11 mouse cellular contexts compared by ENCODE assay signal in genomic region chr12:54264893-54265835, GRCm38 (mm10).
A peak's percentile ranks its signal among the peaks of the same experiment; 100 is the strongest.
DNase-seq lines count a peak whose midpoint lies in the region; ATAC-seq and TF ChIP-seq lines count a peak whose summit lies in the region.
"Had no signal": no experiment of that assay in that cellular context is flagged by ENCODE, and none has a peak within 500 bp of the region (broad histone marks: within the 10 kb centered on the region; RNA-seq: fewer than 3 reads in every experiment).

No protein-coding gene starts in this region.

- H3K9me3 ChIP-seq in hindbrain, embryonic 16.5 days (ENCODE audit: control insufficient read depth, low read length): no peaks in the 10 kb centered on the region
- H3K9me3 ChIP-seq in hindbrain, embryonic 11.5 days (ENCODE audit: control insufficient read depth, low read length): no peaks in the 10 kb centered on the region
- no peaks in the 10 kb centered on the region for H3K9me3 ChIP-seq in midbrain, postnatal 0 days (ENCODE audit: low read length)
- H3K9me3 ChIP-seq in midbrain, embryonic 15.5 days: no peaks in the 10 kb centered on the region
- H3K9me3 ChIP-seq in forebrain, postnatal 0 days (ENCODE audit: low read length): no peaks in the 10 kb centered on the region
- H3K9me3 ChIP-seq in stomach, postnatal 0 days (ENCODE audit: control insufficient read depth, low read length): no peaks in the 10 kb centered on the region
- H3K9me3 ChIP-seq: limb, embryonic 13.5 days had no signal

- peak; percentile 30; the same call in 1 of the 2 replicates for ATAC-seq in hindbrain, embryonic 16.5 days
- ATAC-seq in hindbrain, embryonic 11.5 days (ENCODE audit: low FRiP score): no peak
- ATAC-seq in midbrain, postnatal 0 days (ENCODE audit: low FRiP score): no peak
- no peak for ATAC-seq in midbrain, embryonic 15.5 days (replicated peaks)
- ATAC-seq in forebrain, postnatal 0 days: peak; percentile 88
- no peak for ATAC-seq in stomach, postnatal 0 days (ENCODE audit: low FRiP score, low TSS enrichment)
- ATAC-seq: hindbrain, postnatal 0 days had no signal

- H3K9ac ChIP-seq in hindbrain, embryonic 16.5 days (ENCODE audit: low read depth, low read length): no peak overlapping the region
- no peak overlapping the region for H3K9ac ChIP-seq in hindbrain, embryonic 11.5 days (ENCODE audit: low read depth, low read length)
- no peak overlapping the region for H3K9ac ChIP-seq in midbrain, postnatal 0 days (replicated peaks; ENCODE audit: low read length, poor library complexity, severe bottlenecking)
- H3K9ac ChIP-seq in midbrain, embryonic 15.5 days: no peak overlapping the region
- H3K9ac ChIP-seq in forebrain, postnatal 0 days: no peak overlapping the region
- no peak overlapping the region for H3K9ac ChIP-seq in stomach, postnatal 0 days (ENCODE audit: low read length)
- H3K9ac ChIP-seq: limb, embryonic 13.5 days had no signal

- 65% methylated on average over 14 of the region's 14 CpGs for WGBS in hindbrain, embryonic 16.5 days
- 73% methylated on average over 14 of the region's 14 CpGs for WGBS in hindbrain, embryonic 11.5 days
- 62% methylated on average over 14 of the region's 14 CpGs for WGBS in midbrain, postnatal 0 days
- WGBS in midbrain, embryonic 15.5 days: 52% methylated on average over 14 of the region's 14 CpGs
- WGBS in forebrain, postnatal 0 days: 40% methylated on average over 14 of the region's 14 CpGs
- 49% methylated on average over 14 of the region's 14 CpGs for WGBS in stomach, postnatal 0 days

- no peaks in the 10 kb centered on the region for H3K27me3 ChIP-seq in hindbrain, embryonic 16.5 days (replicated peaks; ENCODE audit: control insufficient read depth, insufficient read depth, low read length)
- H3K27me3 ChIP-seq in hindbrain, embryonic 11.5 days (ENCODE audit: control insufficient read depth, insufficient read depth, low read length): no peaks in the 10 kb centered on the region
- H3K27me3 ChIP-seq in midbrain, postnatal 0 days (ENCODE audit: insufficient read depth, low read length): no peaks in the 10 kb centered on the region
- no peaks in the 10 kb centered on the region for H3K27me3 ChIP-seq in midbrain, embryonic 15.5 days (replicated peaks)
- no peaks in the 10 kb centered on the region for H3K27me3 ChIP-seq in forebrain, postnatal 0 days (ENCODE audit: insufficient read depth, low read length)
- H3K27me3 ChIP-seq in stomach, postnatal 0 days (ENCODE audit: control insufficient read depth, insufficient read depth, low read length): no peaks in the 10 kb centered on the region

- no peak overlapping the region for H3K27ac ChIP-seq in hindbrain, embryonic 16.5 days (ENCODE audit: low read depth, low read length)
- no peak overlapping the region for H3K27ac ChIP-seq in hindbrain, embryonic 11.5 days (ENCODE audit: low read depth, low read length)
- no peak overlapping the region for H3K27ac ChIP-seq in midbrain, postnatal 0 days (ENCODE audit: low read depth, low read length)
- H3K27ac ChIP-seq in midbrain, embryonic 15.5 days: no peak overlapping the region
- H3K27ac ChIP-seq in forebrain, postnatal 0 days (ENCODE audit: low read depth, low read length): no peak overlapping the region
- H3K27ac ChIP-seq in stomach, postnatal 0 days (replicated peaks): peak overlapping the region; percentile 76; the same call in 1 of the 2 replicates
- H3K27ac ChIP-seq: hindbrain, postnatal 0 days; limb, embryonic 13.5 days had no signal

- no peaks in the 10 kb centered on the region for H3K4me1 ChIP-seq in hindbrain, embryonic 16.5 days (ENCODE audit: control insufficient read depth, insufficient read depth, low read depth, low read length)
- H3K4me1 ChIP-seq in hindbrain, embryonic 11.5 days (replicated peaks; ENCODE audit: control insufficient read depth, insufficient read depth, low read length): no peaks in the 10 kb centered on the region; the same call in 1 of the 2 replicates
- no peaks in the 10 kb centered on the region for H3K4me1 ChIP-seq in midbrain, postnatal 0 days (ENCODE audit: insufficient read depth, low read length)
- peaks cover 9% of the 10 kb centered on the region; the same call in 1 of the 2 replicates for H3K4me1 ChIP-seq in midbrain, embryonic 15.5 days
- H3K4me1 ChIP-seq in forebrain, postnatal 0 days (ENCODE audit: insufficient read depth): 0 out of 2 replicates have a peak, but pooled peaks cover 5% of the 10 kb centered on the region
- H3K4me1 ChIP-seq in stomach, postnatal 0 days (replicated peaks; ENCODE audit: control insufficient read depth, insufficient read depth): peaks cover 10% of the 10 kb centered on the region

- H3K4me2 ChIP-seq in hindbrain, embryonic 16.5 days (ENCODE audit: low read length): no peak overlapping the region
- H3K4me2 ChIP-seq in hindbrain, embryonic 11.5 days (replicated peaks; ENCODE audit: low read depth, low read length): no peak overlapping the region
- no peak overlapping the region for H3K4me2 ChIP-seq in midbrain, postnatal 0 days (ENCODE audit: low read depth, low read length, poor library complexity, severe bottlenecking)
- H3K4me2 ChIP-seq in midbrain, embryonic 15.5 days: no peak overlapping the region
- H3K4me2 ChIP-seq in forebrain, postnatal 0 days (ENCODE audit: low read depth): no peak overlapping the region
- H3K4me2 ChIP-seq in stomach, postnatal 0 days (replicated peaks; ENCODE audit: low read depth): no peak overlapping the region
- H3K4me2 ChIP-seq: limb, embryonic 13.5 days had no signal

- no peaks in the 10 kb centered on the region for H3K36me3 ChIP-seq in hindbrain, embryonic 16.5 days (ENCODE audit: control insufficient read depth, insufficient read depth, low read length)
- no peaks in the 10 kb centered on the region for H3K36me3 ChIP-seq in hindbrain, embryonic 11.5 days (ENCODE audit: control insufficient read depth, insufficient read depth, low read length)
- H3K36me3 ChIP-seq in midbrain, postnatal 0 days (ENCODE audit: insufficient read depth, low read length): no peaks in the 10 kb centered on the region
- H3K36me3 ChIP-seq in midbrain, embryonic 15.5 days (replicated peaks): no peaks in the 10 kb centered on the region
- no peaks in the 10 kb centered on the region for H3K36me3 ChIP-seq in forebrain, postnatal 0 days (ENCODE audit: insufficient read depth)
- H3K36me3 ChIP-seq in stomach, postnatal 0 days (ENCODE audit: control insufficient read depth, insufficient read depth, low read length): no peaks in the 10 kb centered on the region
- H3K36me3 ChIP-seq: limb, embryonic 13.5 days had no signal

- no peak overlapping the region for H3K4me3 ChIP-seq in hindbrain, embryonic 16.5 days (ENCODE audit: low read length)
- H3K4me3 ChIP-seq in hindbrain, embryonic 11.5 days (ENCODE audit: low read depth, low read length): no peak overlapping the region
- H3K4me3 ChIP-seq in midbrain, postnatal 0 days (ENCODE audit: low read depth, low read length): no peak overlapping the region
- H3K4me3 ChIP-seq in midbrain, embryonic 15.5 days: no peak overlapping the region
- no peak overlapping the region for H3K4me3 ChIP-seq in forebrain, postnatal 0 days (ENCODE audit: low read depth, low read length)
- H3K4me3 ChIP-seq in stomach, postnatal 0 days (ENCODE audit: low read depth, low read length): no peak overlapping the region
- H3K4me3 ChIP-seq: limb, embryonic 13.5 days had no signal

- DNase-seq in hindbrain, embryonic 11.5 days (ENCODE audit: low spot score): no peak
- peak; percentile 39 for DNase-seq in midbrain, postnatal 0 days (ENCODE audit: low spot score)
- DNase-seq in forebrain, postnatal 0 days: peak; percentile 50
- DNase-seq in stomach, postnatal 0 days (ENCODE audit: low spot score): no peak
- no peak for DNase-seq in thymus, postnatal 4 days
- DNase-seq: cerebellum, adult 18-20 months; kidney, postnatal 25 days had no signal

- no peak for TF ChIP-seq CTCF in midbrain, postnatal 0 days (IDR thresholded peaks at IDR 0.05)
- TF ChIP-seq CTCF in forebrain, postnatal 0 days (IDR thresholded peaks at IDR 0.05; ENCODE audit: low read depth): no peak
- no peak for TF ChIP-seq CTCF in stomach, postnatal 0 days (IDR thresholded peaks at IDR 0.05; ENCODE audit: low read depth)

- TF ChIP-seq EP300 in stomach, postnatal 0 days (optimal IDR thresholded peaks at IDR 0.05): no peak

Comparison
In these comparisons a context has a peak if more than half of its experiments do, and no peak if none do; other contexts are left out.
1. ATAC-seq: peak in hindbrain, embryonic 16.5 days (single experiment) and forebrain, postnatal 0 days (single experiment); none in hindbrain, embryonic 11.5 days (single experiment), midbrain, postnatal 0 days (single experiment), midbrain, embryonic 15.5 days (single experiment) and stomach, postnatal 0 days (single experiment).
2. DNase-seq: peak in midbrain, postnatal 0 days (single experiment) and forebrain, postnatal 0 days (single experiment); none in hindbrain, embryonic 11.5 days (single experiment), stomach, postnatal 0 days (single experiment) and thymus, postnatal 4 days (single experiment).